Mouse (Mus musculus) retina, adult 2 months (tissue): Measurements from ENCODE around the gene Cnnm1.

Experiments used
- DNase-seq: peaks from one replicate; pipeline ENCODE4 v3.0.0-alpha.2; 2012; ENCODE audit warnings: low read depth, low spot score

Cnnm1 gene

DNA sequence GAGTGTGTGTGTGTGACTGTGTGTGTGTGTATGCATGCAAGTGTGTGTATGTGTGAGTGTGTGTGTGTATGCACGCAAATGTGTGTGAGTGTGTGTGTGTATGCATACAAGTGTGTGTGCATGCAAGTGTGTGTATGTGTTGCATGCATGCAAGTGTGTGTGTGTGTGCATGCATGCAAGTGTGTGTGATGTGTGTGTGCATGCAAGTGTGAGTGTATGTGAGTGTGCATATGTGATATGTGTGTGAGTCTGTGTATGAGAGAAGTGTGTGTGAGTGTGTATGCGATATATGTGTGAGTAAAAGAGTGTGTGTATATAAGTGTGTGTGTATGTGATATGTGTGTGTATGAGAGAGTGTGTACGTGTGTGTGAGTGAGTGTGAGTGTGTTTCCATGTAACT is 95.1 kb downstream of the Cnnm1 start:
- no peak for DNase-seq

DNA sequence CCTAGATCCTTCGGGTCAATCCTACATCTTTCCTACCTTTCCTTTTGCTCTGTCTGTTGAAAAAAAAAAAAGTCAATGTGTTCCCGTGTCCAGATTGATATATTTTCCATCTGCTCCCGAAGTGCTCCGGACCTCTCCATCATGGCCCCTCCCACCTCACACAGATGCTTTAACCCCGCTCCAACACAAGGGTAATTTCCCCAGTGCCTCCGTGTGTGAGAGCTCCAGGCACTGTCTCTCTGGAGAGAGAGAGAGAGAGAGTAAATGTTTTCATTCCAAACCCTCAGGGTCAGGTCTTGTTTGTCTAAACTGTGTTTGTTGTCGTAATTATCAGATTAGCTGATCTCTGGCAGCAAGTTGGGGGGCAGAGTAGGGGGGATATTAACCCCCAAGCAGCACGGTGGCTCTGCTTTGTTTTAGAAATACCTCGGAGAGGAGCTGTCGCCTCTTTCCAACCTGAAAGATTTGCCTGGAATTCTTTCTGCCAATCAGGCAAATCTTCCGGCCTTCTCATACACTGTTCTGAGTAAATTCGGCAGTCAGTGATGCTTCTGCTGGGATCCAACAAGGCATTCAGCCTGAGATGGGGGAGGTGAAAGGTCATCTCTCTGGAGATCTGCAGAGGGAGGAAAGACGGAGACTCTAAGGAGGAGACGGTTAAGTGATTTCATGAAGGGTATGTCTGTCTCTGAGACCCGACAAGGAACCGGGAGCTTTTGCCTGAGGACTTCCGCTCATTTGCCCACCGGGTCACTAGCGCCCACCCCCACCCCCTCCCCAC is 106.3 kb downstream of the Cnnm1 start:
- DNase-seq, result no peak
